Mouse (Mus musculus): ENCODE measurements around the gene Kcnip4. TPM values are rescaled to one million over a fixed set of nuclear protein-coding genes. Genes with fewer than 3 reads are reported as not detected.

Gene Kcnip4
- polyA plus RNA-seq (2017; shearing (Covaris generic)): not detected

GRCm38 (mm10) chr5:49524394-49525241 is at the start of gene Kcnip4:
Kcnip4 (minus strand) TSS chr5:49524907.

